Mouse (Mus musculus) midbrain, embryonic 15.5 days (tissue): ENCODE measurements around the gene Olfr801. TPM values are rescaled to one million over a fixed set of nuclear protein-coding genes. Genes with fewer than 3 reads are reported as not detected.

Experiments
- ATAC-seq: fragments of 200-750 bp; cut with Nextera tagmentation; replicated peaks from 2 replicates; pipeline ENCODE4 v1.8.0; 2017; ENCODE audit warnings: moderate TSS enrichment
- H3K27ac ChIP-seq: fragments of 300-500 bp; sonication (generic); 2 replicates; pipeline ENCODE4 v1.5.1; 2015; ENCODE audit warnings: mild to moderate bottlenecking, inconsistent platforms
- H3K27me3 ChIP-seq: fragments of 300-500 bp; sonication (generic); replicated peaks from 2 replicates; pipeline ENCODE4 v1.6.1; 2015; ENCODE audit warnings: inconsistent platforms
- H3K36me3 ChIP-seq: fragments of 300-500 bp; sonication (generic); replicated peaks from 2 replicates; pipeline ENCODE4 v1.6.1; 2015; ENCODE audit warnings: inconsistent platforms
- H3K4me1 ChIP-seq: fragments of 300-500 bp; sonication (generic); 2 replicates; pipeline ENCODE4 v1.6.1; 2015; ENCODE audit warnings: inconsistent platforms
- H3K4me2 ChIP-seq: fragments of 300-500 bp; sonication (generic); 2 replicates; pipeline ENCODE4 v1.6.1; 2015; ENCODE audit warnings: inconsistent platforms, mild to moderate bottlenecking, moderate library complexity
- H3K4me3 ChIP-seq: fragments of 300-500 bp; sonication (generic); 2 replicates; pipeline ENCODE4 v1.5.1; 2015; ENCODE audit warnings: mild to moderate bottlenecking, inconsistent platforms
- H3K9ac ChIP-seq: fragments of 300-500 bp; sonication (generic); 2 replicates; pipeline ENCODE4 v1.6.1; 2015; ENCODE audit warnings: mild to moderate bottlenecking, inconsistent platforms
- H3K9me3 ChIP-seq: fragments of 300-500 bp; sonication (generic); 2 replicates; pipeline ENCODE4 v1.6.1; 2016; ENCODE audit warnings: inconsistent platforms
- WGBS: fragments of 180-500 bp; shearing (Covaris S2); methylation state at CpG from one replicate; pipeline ENCODE4 v1.1.7; 2015; ENCODE audit warnings: mixed read lengths; 5-methylcytosine and 5-hydroxymethylcytosine counted together
- polyA plus RNA-seq: library from polyadenylated mRNA; unstranded; fragments of >200 nt; fragmentation: Nextera tagmentation; extraction: Ambion mirVana; gene quantifications from 2 replicates; pipeline ENCODE4 v1.2.1, GENCODE M21; 2015

Olfr801 gene
- polyA plus RNA-seq: not detected in 2 replicates

DNA sequence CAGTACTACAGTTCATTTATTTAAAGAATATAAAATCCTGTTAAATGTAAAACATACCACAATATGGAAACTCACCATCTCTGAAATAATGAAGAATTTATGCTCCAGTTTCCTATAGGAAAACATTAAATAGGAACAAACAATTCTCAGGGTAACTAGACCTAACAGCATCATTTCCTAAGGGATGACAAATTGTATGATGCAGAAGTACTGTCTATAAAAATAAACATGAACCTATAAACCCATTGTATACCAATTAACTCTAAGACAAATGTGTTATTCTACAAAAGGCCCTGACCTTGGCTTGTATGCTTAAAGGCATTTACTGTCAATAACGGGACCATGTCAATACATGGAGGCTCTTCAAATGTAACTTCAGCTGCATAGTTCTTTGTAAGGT lies at the start of gene Olfr801:
TSS of gene Olfr801 (minus strand) at position 101 of the 400 bp plus-strand sequence.
- Histone ChIP-seq H3K4me1 (no peaks in the 10 kb centered on the region), H3K27ac (no peak within 1 kb of the TSS), H3K4me2 (no peak within 1 kb of the TSS), H3K9ac (no peak within 1 kb of the TSS), H3K36me3 (no peaks in the 10 kb centered on the region), H3K27me3 (no peaks in the 10 kb centered on the region), H3K9me3 (no peaks in the 10 kb centered on the region), H3K4me3 (no peak within 1 kb of the TSS)
- WGBS: 92% methylated on average over 1 of the region's 1 CpGs
- no peak for ATAC-seq

- no peaks in the 10 kb centered on the region for H3K36me3 ChIP-seq
- ATAC-seq: no peak
- H3K27me3 ChIP-seq: no peaks in the 10 kb centered on the region
- no peak within 1 kb of the TSS for H3K27ac ChIP-seq
- H3K4me2 ChIP-seq: no peak within 1 kb of the TSS
- H3K4me3 ChIP-seq: no peak within 1 kb of the TSS
- no peaks in the 10 kb centered on the region for H3K4me1 ChIP-seq
- no peak within 1 kb of the TSS for H3K9ac ChIP-seq
- no peaks in the 10 kb centered on the region for H3K9me3 ChIP-seq
These were observed 29.2 kb upstream of the Olfr801 start, which contains the start of gene Olfr804 for GRCm38 (mm10) chr10:129702910-129703309. TSS of gene Olfr804 (plus strand) at chr10:129703210.

DNA sequence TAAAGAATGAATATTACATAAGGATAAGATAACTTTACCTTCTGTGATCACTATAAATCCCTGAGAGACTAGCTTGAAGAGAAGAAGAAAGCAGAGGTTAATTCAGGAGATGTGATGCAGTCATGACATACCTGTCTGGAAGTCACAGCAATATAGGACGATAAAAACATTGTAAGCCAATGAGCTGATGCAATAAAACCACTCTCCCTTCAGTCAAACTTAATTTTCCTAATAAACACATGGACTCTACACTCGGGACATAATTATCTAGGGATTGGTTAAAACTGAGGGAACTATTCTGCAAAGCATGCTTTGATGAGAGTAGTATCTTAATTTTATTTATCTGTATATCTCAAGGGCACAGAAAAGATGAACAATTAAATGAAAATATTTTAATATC lies 20.5 kb upstream of the Olfr801 start, which contains the start of gene Olfr803:
TSS of gene Olfr803 (minus strand) at position 101 of the 400 bp plus-strand sequence.
- Histone ChIP-seq H3K27ac (no peak within 1 kb of the TSS), H3K9me3 (no peaks in the 10 kb centered on the region), H3K27me3 (no peaks in the 10 kb centered on the region), H3K4me2 (no peak within 1 kb of the TSS), H3K9ac (no peak within 1 kb of the TSS), H3K4me3 (no peak within 1 kb of the TSS), H3K4me1 (no peaks in the 10 kb centered on the region), H3K36me3 (no peaks in the 10 kb centered on the region)
- 86% methylated on average over 2 of the region's 2 CpGs for WGBS
- ATAC-seq: no peak

DNA sequence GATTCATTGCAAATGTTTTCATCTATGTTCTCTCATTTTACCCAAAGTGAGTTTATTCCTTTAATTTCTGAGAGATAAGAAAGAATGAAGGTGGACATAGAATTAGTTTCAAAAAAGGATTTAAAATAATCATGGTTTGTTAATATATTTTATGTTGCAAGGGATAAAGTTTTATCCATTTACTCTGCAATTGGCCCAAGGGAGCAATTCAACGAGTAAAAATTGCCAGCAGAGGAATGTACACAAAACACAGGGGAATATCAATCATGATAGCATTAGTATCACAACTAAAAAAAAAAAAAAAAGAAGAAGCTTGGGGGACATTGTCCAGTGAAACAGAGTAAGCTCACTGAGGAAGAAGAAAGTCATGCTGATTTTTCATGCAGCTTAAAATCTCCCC lies 14.4 kb upstream of the Olfr801 start, which contains the start of gene Olfr802:
TSS of gene Olfr802 (minus strand) at position 101 of the 400 bp plus-strand sequence.
- Histone ChIP-seq H3K9me3 (no peaks in the 10 kb centered on the region), H3K4me2 (no peak within 1 kb of the TSS), H3K9ac (no peak within 1 kb of the TSS), H3K4me3 (no peak within 1 kb of the TSS), H3K4me1 (no peaks in the 10 kb centered on the region), H3K27me3 (no peaks in the 10 kb centered on the region), H3K36me3 (no peaks in the 10 kb centered on the region), H3K27ac (no peak within 1 kb of the TSS)
- no peak for ATAC-seq
- WGBS: 61% methylated on average over 1 of the region's 1 CpGs

GRCm38 (mm10) chr10:129657394-129657793 lies 16.3 kb downstream of the Olfr801 start, which contains the start of gene Olfr800:
TSS of gene Olfr800 (plus strand) at chr10:129657694.
- Histone ChIP-seq H3K4me3 (no peak within 1 kb of the TSS), H3K9me3 (no peaks in the 10 kb centered on the region), H3K4me2 (no peak within 1 kb of the TSS), H3K27ac (no peak within 1 kb of the TSS), H3K36me3 (no peaks in the 10 kb centered on the region), H3K4me1 (no peaks in the 10 kb centered on the region), H3K27me3 (no peaks in the 10 kb centered on the region), H3K9ac (no peak within 1 kb of the TSS)
- no peak for ATAC-seq

DNA sequence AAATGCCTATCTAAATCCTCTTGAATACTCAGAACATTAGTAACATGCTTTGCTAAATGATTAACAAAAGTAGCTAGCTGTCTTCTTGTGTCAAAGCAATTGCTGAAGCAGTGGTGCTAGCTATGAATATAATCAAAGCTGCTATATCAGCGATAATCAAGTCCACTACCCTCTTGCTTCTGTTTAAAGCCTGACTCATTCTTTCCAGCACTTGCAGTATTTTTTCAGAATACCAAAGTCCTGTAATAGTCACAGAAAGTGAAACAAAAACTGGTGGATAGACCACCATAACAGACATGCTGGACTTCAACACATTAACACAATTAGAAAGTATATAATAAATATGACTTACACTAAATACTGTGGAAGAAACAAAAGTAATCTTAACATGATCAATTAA lies 21.9 kb downstream of the Olfr801 start:
- Histone ChIP-seq H3K27ac (no peak overlapping the region), H3K4me3 (no peak overlapping the region), H3K4me1 (no peaks in the 10 kb centered on the region), H3K27me3 (no peaks in the 10 kb centered on the region), H3K9me3 (no peaks in the 10 kb centered on the region), H3K4me2 (no peak overlapping the region), H3K36me3 (no peaks in the 10 kb centered on the region), H3K9ac (no peak overlapping the region)
- no peak for ATAC-seq
- 88% methylated on average over 1 of the region's 1 CpGs for WGBS

DNA sequence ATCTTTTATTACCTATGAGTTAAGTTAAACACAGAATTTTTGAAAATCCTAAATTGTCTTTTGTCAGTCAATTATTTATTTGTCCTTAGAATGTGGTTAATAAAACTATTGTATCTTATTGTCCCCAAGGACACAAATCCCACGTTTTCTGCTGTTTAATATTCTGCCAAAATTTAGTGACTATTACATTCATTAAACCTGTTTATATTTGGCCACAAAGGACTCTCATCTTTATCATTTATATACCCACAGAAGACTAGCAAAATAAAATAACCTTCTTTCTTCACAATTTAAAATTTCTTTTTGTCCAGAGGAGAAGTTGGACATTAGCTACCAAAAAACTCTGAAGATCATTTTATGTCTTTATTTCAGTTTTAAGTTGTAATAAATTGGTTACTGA lies 36.5 kb downstream of the Olfr801 start, which contains the start of gene Olfr799:
TSS of gene Olfr799 (plus strand) at position 301 of the 400 bp plus-strand sequence.
- ATAC-seq: no peak
- Histone ChIP-seq H3K9me3 (no peaks in the 10 kb centered on the region), H3K27me3 (no peaks in the 10 kb centered on the region), H3K36me3 (no peaks in the 10 kb centered on the region), H3K9ac (no peak within 1 kb of the TSS), H3K4me2 (no peak within 1 kb of the TSS), H3K4me3 (no peak within 1 kb of the TSS), H3K27ac (no peak within 1 kb of the TSS), H3K4me1 (no peaks in the 10 kb centered on the region)
- WGBS: 25% methylated on average over 1 of the region's 1 CpGs

DNA sequence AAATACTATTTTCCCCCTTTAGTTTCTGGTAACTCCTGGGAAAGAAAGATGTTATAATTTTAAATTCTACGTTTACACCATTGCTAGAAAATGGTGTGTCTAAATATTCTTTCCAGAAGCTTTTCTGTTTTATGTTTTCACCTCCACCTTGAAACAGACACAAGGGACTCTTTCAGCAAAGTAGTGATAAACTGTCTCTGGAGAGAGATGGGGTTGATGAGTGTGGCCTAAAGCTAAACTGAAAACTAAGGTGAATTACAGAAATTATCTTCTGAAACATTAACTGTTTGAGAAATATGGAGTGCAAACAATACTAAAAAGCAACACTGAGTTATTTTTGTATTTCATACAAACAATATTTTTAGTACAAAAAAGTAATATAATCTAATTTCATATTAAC lies 45.8 kb downstream of the Olfr801 start, which contains the start of gene Olfr798:
TSS of gene Olfr798 (minus strand) at position 101 of the 400 bp plus-strand sequence.
- Histone ChIP-seq H3K36me3 (no peaks in the 10 kb centered on the region), H3K9ac (no peak within 1 kb of the TSS), H3K9me3 (no peaks in the 10 kb centered on the region), H3K4me3 (no peak within 1 kb of the TSS), H3K27me3 (no peaks in the 10 kb centered on the region), H3K4me2 (no peak within 1 kb of the TSS), H3K4me1 (no peaks in the 10 kb centered on the region), H3K27ac (no peak within 1 kb of the TSS)
- no peak for ATAC-seq
- WGBS: 74% methylated on average over 1 of the region's 1 CpGs

- Histone ChIP-seq H3K9me3 (no peaks in the 10 kb centered on the region), H3K4me3 (no peak overlapping the region), H3K9ac (no peak overlapping the region), H3K27me3 (no peaks in the 10 kb centered on the region), H3K4me2 (no peak overlapping the region), H3K36me3 (no peaks in the 10 kb centered on the region), H3K27ac (no peak overlapping the region), H3K4me1 (no peaks in the 10 kb centered on the region)
- ATAC-seq: no peak
These were observed 50.4 kb downstream of the Olfr801 start for GRCm38 (mm10) chr10:129623251-129623650.

DNA sequence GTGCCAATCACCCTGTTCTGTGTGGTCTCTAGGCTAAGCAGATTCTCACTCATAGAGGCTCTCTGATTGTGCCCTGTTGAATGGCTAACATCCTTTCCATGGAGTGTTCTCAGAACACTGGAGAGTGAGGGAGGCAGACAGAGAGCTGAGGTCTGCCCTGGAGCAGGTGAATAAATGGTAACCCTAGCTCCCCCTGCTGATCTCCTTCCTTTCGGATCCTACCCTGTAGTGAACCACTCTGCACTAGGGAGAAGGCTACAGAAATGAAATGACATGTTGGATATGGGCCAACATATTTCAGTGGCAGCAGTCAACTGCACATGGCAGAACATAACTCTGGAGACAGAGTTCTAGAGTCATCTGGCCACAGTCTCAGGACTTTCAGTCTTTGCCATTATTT lies 51.9 kb downstream of the Olfr801 start:
- WGBS: 17% methylated on average over 1 of the region's 1 CpGs
- Histone ChIP-seq H3K4me1 (no peaks in the 10 kb centered on the region), H3K36me3 (no peaks in the 10 kb centered on the region), H3K4me2 (no peak overlapping the region), H3K27ac (no peak overlapping the region), H3K9me3 (no peaks in the 10 kb centered on the region), H3K9ac (no peak overlapping the region), H3K4me3 (no peak overlapping the region), H3K27me3 (no peaks in the 10 kb centered on the region)
- ATAC-seq: no peak

Other genes starting within 250 kb of the Olfr801 start
- not detected in 2 replicates for gene Olfr786, start 246.6 kb downstream of the Olfr801 start, polyA plus RNA-seq
- not detected in 2 replicates for gene Olfr787, start 212.0 kb downstream of the Olfr801 start, polyA plus RNA-seq
- not detected in 2 replicates for gene Olfr788, start 202.9 kb downstream of the Olfr801 start, polyA plus RNA-seq
- gene Olfr789, start 189.1 kb downstream of the Olfr801 start, polyA plus RNA-seq: not detected in 2 replicates
- gene Olfr790, start 175.4 kb downstream of the Olfr801 start, polyA plus RNA-seq: not detected in 2 replicates
- not detected in 2 replicates for gene Olfr791, start 152.1 kb downstream of the Olfr801 start, polyA plus RNA-seq
- not detected in 2 replicates for gene Olfr792, start 134.7 kb downstream of the Olfr801 start, polyA plus RNA-seq
- not detected in 2 replicates for gene Olfr794, start 106.2 kb downstream of the Olfr801 start, polyA plus RNA-seq
- gene Olfr796, start 61.3 kb downstream of the Olfr801 start, polyA plus RNA-seq: not detected in 2 replicates
- gene Olfr798, start 45.9 kb downstream of the Olfr801 start, polyA plus RNA-seq: not detected in 2 replicates
- not detected in 2 replicates for gene Olfr799, start 36.4 kb downstream of the Olfr801 start, polyA plus RNA-seq
- gene Olfr800, start 16.2 kb downstream of the Olfr801 start, polyA plus RNA-seq: not detected in 2 replicates
- gene Olfr802, start 14.3 kb upstream of the Olfr801 start, polyA plus RNA-seq: 0.06 TPM in 2 replicates
- gene Olfr803, start 20.4 kb upstream of the Olfr801 start, polyA plus RNA-seq: not detected in 2 replicates
- not detected in 2 replicates for gene Olfr804, start 29.3 kb upstream of the Olfr801 start, polyA plus RNA-seq
- not detected in 2 replicates for gene Olfr805, start 55.5 kb upstream of the Olfr801 start, polyA plus RNA-seq
- not detected in 2 replicates for gene Olfr806, start 68.1 kb upstream of the Olfr801 start, polyA plus RNA-seq
- not detected in 2 replicates for gene Olfr807, start 83.9 kb upstream of the Olfr801 start, polyA plus RNA-seq
- gene Olfr808, start 91.6 kb upstream of the Olfr801 start, polyA plus RNA-seq: not detected in 2 replicates
- gene Olfr809, start 100.8 kb upstream of the Olfr801 start, polyA plus RNA-seq: not detected in 2 replicates
- gene Olfr810, start 121.1 kb upstream of the Olfr801 start, polyA plus RNA-seq: not detected in 2 replicates
- not detected in 2 replicates for gene Olfr811, start 130.5 kb upstream of the Olfr801 start, polyA plus RNA-seq
- gene Olfr812, start 172.2 kb upstream of the Olfr801 start, polyA plus RNA-seq: not detected in 2 replicates
- not detected in 2 replicates for gene Olfr813, start 181.5 kb upstream of the Olfr801 start, polyA plus RNA-seq
- gene Olfr814, start 206.0 kb upstream of the Olfr801 start, polyA plus RNA-seq: not detected in 2 replicates
- not detected in 2 replicates for gene Olfr815, start 232.0 kb upstream of the Olfr801 start, polyA plus RNA-seq
- not detected in 2 replicates for gene Olfr816, start 241.7 kb upstream of the Olfr801 start, polyA plus RNA-seq